11 mouse cellular contexts compared by ENCODE assay signal in the genomic region with DNA sequence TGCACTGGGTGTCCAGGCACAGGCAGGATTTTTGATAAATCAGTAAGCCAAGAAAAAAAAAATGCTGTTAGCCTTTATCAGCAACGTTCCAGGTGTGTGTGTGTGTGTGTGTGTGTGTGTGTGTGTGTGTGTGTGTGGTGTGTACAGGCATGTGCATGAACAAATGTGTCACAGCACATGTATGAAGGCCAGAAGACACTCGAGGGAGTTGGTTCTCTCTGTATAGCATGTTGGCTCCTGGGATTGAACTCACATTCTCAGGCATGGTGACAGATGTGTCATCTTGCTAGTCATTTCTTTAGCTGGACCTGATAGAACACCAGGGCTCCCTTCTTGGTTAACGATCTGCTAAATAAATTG.
A peak's percentile ranks its signal among the peaks of the same experiment; 100 is the strongest.
DNase-seq lines count a peak whose midpoint lies in the region; ATAC-seq lines count a peak whose summit lies in the region.
"Had no signal": no experiment of that assay in that cellular context is flagged by ENCODE, and none has a peak within 500 bp of the region (broad histone marks: within the 10 kb centered on the region; RNA-seq: fewer than 3 reads in every experiment).

No protein-coding gene starts in this region.

- H3K27me3 ChIP-seq in embryonic facial prominence, embryonic 12.5 days = no peaks in the 10 kb centered on the region
- H3K27me3 ChIP-seq in embryonic facial prominence, embryonic 10.5 days (replicated peaks; ENCODE audit: low read depth, poor library complexity, severe bottlenecking) = no peaks in the 10 kb centered on the region
- H3K27me3 ChIP-seq in midbrain, embryonic 11.5 days (ENCODE audit: control insufficient read depth, insufficient read depth, low read length) = no peaks in the 10 kb centered on the region; the same call in 1 of the 2 replicates
- no peaks in the 10 kb centered on the region for H3K27me3 ChIP-seq in midbrain, embryonic 10.5 days (ENCODE audit: low read depth, poor library complexity, severe bottlenecking)
- H3K27me3 ChIP-seq in hindbrain, embryonic 15.5 days = no peaks in the 10 kb centered on the region
- no peaks in the 10 kb centered on the region for H3K27me3 ChIP-seq in midbrain, embryonic 16.5 days (ENCODE audit: control insufficient read depth, insufficient read depth, low read depth, low read length)
- H3K27me3 ChIP-seq: limb, embryonic 15.5 days had no signal

- 0 out of 2 replicates have a peak, but pooled peaks have one; percentile 48 for ATAC-seq in embryonic facial prominence, embryonic 12.5 days (ENCODE audit: insufficient number of reproducible peaks, insufficient read depth, low FRiP score, low TSS enrichment)
- 0 out of 2 replicates have a peak, but pooled peaks have one; percentile 38 for ATAC-seq in midbrain, embryonic 11.5 days (ENCODE audit: low FRiP score)
- ATAC-seq in hindbrain, embryonic 15.5 days (ENCODE audit: low FRiP score, low read depth) = peak; percentile 43; the same call in 1 of the 2 replicates
- peak; percentile 26; the same call in 1 of the 2 replicates for ATAC-seq in midbrain, embryonic 16.5 days
- no peak for ATAC-seq in CD4-positive, CD25-positive, alpha-beta regulatory T cell, adult 4 months

- H3K4me3 ChIP-seq in embryonic facial prominence, embryonic 12.5 days = no peak overlapping the region
- no peak overlapping the region for H3K4me3 ChIP-seq in embryonic facial prominence, embryonic 10.5 days
- H3K4me3 ChIP-seq in midbrain, embryonic 11.5 days (ENCODE audit: low read depth, low read length) = no peak overlapping the region
- H3K4me3 ChIP-seq in midbrain, embryonic 10.5 days = no peak overlapping the region
- H3K4me3 ChIP-seq in hindbrain, embryonic 15.5 days = no peak overlapping the region
- H3K4me3 ChIP-seq in midbrain, embryonic 16.5 days (ENCODE audit: low read depth, low read length) = no peak overlapping the region
- H3K4me3 ChIP-seq: limb, embryonic 15.5 days had no signal

- no peaks in the 10 kb centered on the region for H3K4me1 ChIP-seq in embryonic facial prominence, embryonic 12.5 days
- H3K4me1 ChIP-seq in embryonic facial prominence, embryonic 10.5 days = 0 out of 2 replicates have a peak, but pooled peaks cover 4% of the 10 kb centered on the region
- no peaks in the 10 kb centered on the region for H3K4me1 ChIP-seq in midbrain, embryonic 11.5 days (ENCODE audit: control insufficient read depth, insufficient read depth, low read length)
- H3K4me1 ChIP-seq in midbrain, embryonic 10.5 days = no peaks in the 10 kb centered on the region
- H3K4me1 ChIP-seq in hindbrain, embryonic 15.5 days (replicated peaks) = 0 out of 2 replicates have a peak, but pooled peaks cover 7% of the 10 kb centered on the region
- H3K4me1 ChIP-seq in midbrain, embryonic 16.5 days (ENCODE audit: control insufficient read depth, insufficient read depth, low read length) = no peaks in the 10 kb centered on the region

- DNase-seq in embryonic facial prominence, embryonic 10.5 days (ENCODE audit: low spot score) = no peak
- DNase-seq in midbrain, embryonic 11.5 days (ENCODE audit: low spot score, missing footprints) = no peak
- no peak for DNase-seq in midbrain, embryonic 10.5 days (ENCODE audit: low spot score)
- DNase-seq in right cerebral cortex, postnatal 14 days = no peak

- no peaks in the 10 kb centered on the region for H3K36me3 ChIP-seq in embryonic facial prominence, embryonic 12.5 days
- no peaks in the 10 kb centered on the region for H3K36me3 ChIP-seq in embryonic facial prominence, embryonic 10.5 days (replicated peaks)
- no peaks in the 10 kb centered on the region for H3K36me3 ChIP-seq in midbrain, embryonic 11.5 days (ENCODE audit: control insufficient read depth, insufficient read depth, low read length)
- H3K36me3 ChIP-seq in midbrain, embryonic 10.5 days = no peaks in the 10 kb centered on the region
- no peaks in the 10 kb centered on the region for H3K36me3 ChIP-seq in hindbrain, embryonic 15.5 days
- H3K36me3 ChIP-seq in midbrain, embryonic 16.5 days (ENCODE audit: control insufficient read depth, insufficient read depth, low read length) = no peaks in the 10 kb centered on the region
- H3K36me3 ChIP-seq: limb, embryonic 15.5 days had no signal

- H3K9ac ChIP-seq in embryonic facial prominence, embryonic 12.5 days = no peak overlapping the region
- no peak overlapping the region for H3K9ac ChIP-seq in midbrain, embryonic 11.5 days (ENCODE audit: low read length)
- no peak overlapping the region for H3K9ac ChIP-seq in hindbrain, embryonic 15.5 days
- no peak overlapping the region for H3K9ac ChIP-seq in midbrain, embryonic 16.5 days (ENCODE audit: low read depth, low read length)
- H3K9ac ChIP-seq: limb, embryonic 15.5 days had no signal

- H3K4me2 ChIP-seq in embryonic facial prominence, embryonic 12.5 days (replicated peaks) = no peak overlapping the region
- H3K4me2 ChIP-seq in midbrain, embryonic 11.5 days = no peak overlapping the region
- no peak overlapping the region for H3K4me2 ChIP-seq in hindbrain, embryonic 15.5 days
- no peak overlapping the region for H3K4me2 ChIP-seq in midbrain, embryonic 16.5 days (ENCODE audit: low read length)
- H3K4me2 ChIP-seq: heart, embryonic 11.5 days; limb, embryonic 15.5 days had no signal

- H3K9me3 ChIP-seq in embryonic facial prominence, embryonic 12.5 days = no peaks in the 10 kb centered on the region
- H3K9me3 ChIP-seq in embryonic facial prominence, embryonic 10.5 days = no peaks in the 10 kb centered on the region
- no peaks in the 10 kb centered on the region for H3K9me3 ChIP-seq in midbrain, embryonic 11.5 days (ENCODE audit: control insufficient read depth, low read length)
- H3K9me3 ChIP-seq in midbrain, embryonic 10.5 days (replicated peaks) = no peaks in the 10 kb centered on the region
- no peaks in the 10 kb centered on the region for H3K9me3 ChIP-seq in hindbrain, embryonic 15.5 days
- H3K9me3 ChIP-seq in midbrain, embryonic 16.5 days (replicated peaks; ENCODE audit: control insufficient read depth, low read length, poor library complexity, severe bottlenecking) = no peaks in the 10 kb centered on the region
- H3K9me3 ChIP-seq: limb, embryonic 15.5 days had no signal

- 73% methylated on average over 3 of the region's 3 CpGs for WGBS in embryonic facial prominence, embryonic 12.5 days
- WGBS in embryonic facial prominence, embryonic 10.5 days = 78% methylated on average over 3 of the region's 3 CpGs
- WGBS in midbrain, embryonic 11.5 days = 72% methylated on average over 3 of the region's 3 CpGs
- WGBS in midbrain, embryonic 10.5 days = 76% methylated on average over 3 of the region's 3 CpGs
- WGBS in hindbrain, embryonic 15.5 days = 61% methylated on average over 3 of the region's 3 CpGs
- WGBS in midbrain, embryonic 16.5 days = 58% methylated on average over 3 of the region's 3 CpGs

- H3K27ac ChIP-seq in embryonic facial prominence, embryonic 12.5 days = no peak overlapping the region
- H3K27ac ChIP-seq in embryonic facial prominence, embryonic 10.5 days (replicated peaks) = no peak overlapping the region
- H3K27ac ChIP-seq in midbrain, embryonic 11.5 days (ENCODE audit: low read depth, low read length) = no peak overlapping the region
- H3K27ac ChIP-seq in midbrain, embryonic 10.5 days (replicated peaks) = no peak overlapping the region
- H3K27ac ChIP-seq in hindbrain, embryonic 15.5 days (replicated peaks) = no peak overlapping the region
- H3K27ac ChIP-seq in midbrain, embryonic 16.5 days (ENCODE audit: low read length) = no peak overlapping the region
- H3K27ac ChIP-seq: limb, embryonic 15.5 days; stomach, postnatal 0 days had no signal
